Mouse (Mus musculus): Measurements from ENCODE around the gene Rbbp8nl. TPM values are rescaled to one million over a fixed set of nuclear protein-coding genes. Genes with fewer than 3 reads are reported as not detected.

Gene Rbbp8nl
- polyA plus RNA-seq (2015; fragmentation: Nextera tagmentation; extraction: Ambion mirVana), result 0.40 TPM in 1 of 2 replicates, not detected in the other

- no peak for ATAC-seq (ENCODE audit: low FRiP score)
- WGBS, result 61% methylated on average over 16 of the region's 16 CpGs
- no peak within 1 kb of the TSS for H3K27ac ChIP-seq (replicated peaks)
- H3K9me3 ChIP-seq (replicated peaks), result no peaks in the 10 kb centered on the region
- no peaks in the 10 kb centered on the region for H3K4me1 ChIP-seq
- H3K4me3 ChIP-seq (replicated peaks), result no peak within 1 kb of the TSS
- H3K4me2 ChIP-seq, result no peak within 1 kb of the TSS
- H3K36me3 ChIP-seq, result no peaks in the 10 kb centered on the region
- H3K27me3 ChIP-seq (replicated peaks), result no peaks in the 10 kb centered on the region
- no peak within 1 kb of the TSS for H3K9ac ChIP-seq (replicated peaks)
These were observed at the start of gene Rbbp8nl for GRCm38 (mm10) chr2:180289440-180290108. Rbbp8nl (minus strand) TSS chr2:180289879.

- peaks cover 16% of the 10 kb centered on the region for H3K4me1 ChIP-seq
- peak within 1 kb of the TSS; percentile 51 for H3K4me2 ChIP-seq
- peak within 1 kb of the TSS; percentile 25 for H3K4me3 ChIP-seq (replicated peaks)
- under 1% methylated on average over 33 of the region's 33 CpGs for WGBS
- H3K9me3 ChIP-seq (replicated peaks), result no peaks in the 10 kb centered on the region
- H3K27me3 ChIP-seq (replicated peaks), result peaks cover 79% of the 10 kb centered on the region
- ATAC-seq (ENCODE audit: low FRiP score), result peak; percentile 28; the same call in 1 of the 2 replicates
- H3K36me3 ChIP-seq, result no peaks in the 10 kb centered on the region
- no peak within 1 kb of the TSS for H3K9ac ChIP-seq (replicated peaks)
- no peak within 1 kb of the TSS for H3K27ac ChIP-seq (replicated peaks)
These were observed 44.9 kb upstream of the Rbbp8nl start, which contains the start of gene Gata5 for GRCm38 (mm10) chr2:180334551-180334986. Gata5 (minus strand) TSS chr2:180334699.

GRCm38 (mm10) chr2:180333778-180334550 is 44.3 kb upstream of the Rbbp8nl start:
- no peak overlapping the region for H3K9ac ChIP-seq (replicated peaks)
- H3K9me3 ChIP-seq (replicated peaks), result no peaks in the 10 kb centered on the region
- H3K27ac ChIP-seq (replicated peaks), result no peak overlapping the region
- H3K27me3 ChIP-seq (replicated peaks), result peaks cover 75% of the 10 kb centered on the region
- under 1% methylated on average over 68 of the region's 69 CpGs for WGBS
- ATAC-seq (ENCODE audit: low FRiP score), result no peak
- H3K4me3 ChIP-seq (replicated peaks), result peak overlapping the region; percentile 25
- H3K4me1 ChIP-seq, result peaks cover 16% of the 10 kb centered on the region
- H3K36me3 ChIP-seq, result no peaks in the 10 kb centered on the region
- peak overlapping the region; percentile 51 for H3K4me2 ChIP-seq

GRCm38 (mm10) chr2:180329466-180329865 is 39.8 kb upstream of the Rbbp8nl start:
- no peak for ATAC-seq (ENCODE audit: low FRiP score)
- no peak overlapping the region for H3K4me3 ChIP-seq (replicated peaks)
- no peaks in the 10 kb centered on the region for H3K9me3 ChIP-seq (replicated peaks)
- no peak overlapping the region for H3K4me2 ChIP-seq
- H3K36me3 ChIP-seq, result no peaks in the 10 kb centered on the region
- H3K27me3 ChIP-seq (replicated peaks), result peaks cover 37% of the 10 kb centered on the region
- peaks cover 10% of the 10 kb centered on the region for H3K4me1 ChIP-seq
- no peak overlapping the region for H3K27ac ChIP-seq (replicated peaks)
- no peak overlapping the region for H3K9ac ChIP-seq (replicated peaks)
- WGBS, result 94% methylated on average over 1 of the region's 1 CpGs

- ATAC-seq (ENCODE audit: low FRiP score), result no peak
- Histone ChIP-seq H3K4me2 (no peak overlapping the region), H3K36me3 (no peaks in the 10 kb centered on the region), H3K4me1 (no peaks in the 10 kb centered on the region), H3K27ac (replicated peaks) (no peak overlapping the region), H3K9me3 (replicated peaks) (no peaks in the 10 kb centered on the region), H3K4me3 (replicated peaks) (no peak overlapping the region), H3K27me3 (replicated peaks) (no peaks in the 10 kb centered on the region), H3K9ac (replicated peaks) (no peak overlapping the region)
- WGBS, result 41% methylated on average over 14 of the region's 14 CpGs
These were observed 33.1 kb upstream of the Rbbp8nl start for GRCm38 (mm10) chr2:180322674-180323355.

- Histone ChIP-seq H3K36me3 (no peaks in the 10 kb centered on the region), H3K4me1 (no peaks in the 10 kb centered on the region)
These were observed 30.5 kb upstream of the Rbbp8nl start for GRCm38 (mm10) chr2:180320216-180320615.

GRCm38 (mm10) chr2:180317591-180317990 is 27.9 kb upstream of the Rbbp8nl start:
- Histone ChIP-seq H3K27ac (replicated peaks) (no peak overlapping the region), H3K4me3 (replicated peaks) (no peak overlapping the region), H3K4me2 (no peak overlapping the region), H3K4me1 (no peaks in the 10 kb centered on the region), H3K27me3 (replicated peaks) (no peaks in the 10 kb centered on the region), H3K9ac (replicated peaks) (no peak overlapping the region), H3K9me3 (replicated peaks) (no peaks in the 10 kb centered on the region), H3K36me3 (no peaks in the 10 kb centered on the region)
- ATAC-seq (ENCODE audit: low FRiP score), result no peak
- 77% methylated on average over 7 of the region's 7 CpGs for WGBS

More at GRCm38 (mm10) chr2:180320216-180320615, 30.5 kb upstream of the Rbbp8nl start:
- Histone ChIP-seq H3K9ac (replicated peaks) (no peak overlapping the region), H3K4me2 (no peak overlapping the region), H3K4me3 (replicated peaks) (no peak overlapping the region), H3K27me3 (replicated peaks) (no peaks in the 10 kb centered on the region), H3K9me3 (replicated peaks) (no peaks in the 10 kb centered on the region), H3K27ac (replicated peaks) (no peak overlapping the region)
- 68% methylated on average over 4 of the region's 4 CpGs for WGBS
- ATAC-seq (ENCODE audit: low FRiP score), result no peak

DNA sequence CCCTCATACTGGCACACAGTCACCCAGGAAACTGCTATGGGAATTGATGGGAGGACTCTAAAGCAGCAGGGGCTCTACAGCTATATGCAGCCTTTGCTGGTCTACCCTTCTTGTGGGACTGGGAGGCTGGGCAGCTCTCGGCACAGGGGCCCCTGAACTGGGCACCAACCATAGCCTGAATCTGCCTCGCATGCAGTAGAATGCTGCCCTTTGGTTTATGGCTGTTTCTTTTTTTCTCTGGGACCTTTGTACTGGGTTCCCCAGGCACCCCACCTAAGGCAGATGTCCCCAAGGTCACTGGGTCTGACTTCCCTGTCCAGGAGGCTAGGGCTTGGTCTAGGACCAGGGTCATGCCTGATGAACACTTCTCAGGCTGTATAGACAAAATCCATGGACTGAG is 24.6 kb upstream of the Rbbp8nl start:
- H3K9me3 ChIP-seq (replicated peaks), result no peaks in the 10 kb centered on the region
- no peaks in the 10 kb centered on the region for H3K27me3 ChIP-seq (replicated peaks)
- no peak overlapping the region for H3K4me2 ChIP-seq
- WGBS, result 79% methylated on average over 2 of the region's 2 CpGs
- no peak for ATAC-seq (ENCODE audit: low FRiP score)
- no peaks in the 10 kb centered on the region for H3K4me1 ChIP-seq
- no peaks in the 10 kb centered on the region for H3K36me3 ChIP-seq
- no peak overlapping the region for H3K27ac ChIP-seq (replicated peaks)
- no peak overlapping the region for H3K9ac ChIP-seq (replicated peaks)
- no peak overlapping the region for H3K4me3 ChIP-seq (replicated peaks)

DNA sequence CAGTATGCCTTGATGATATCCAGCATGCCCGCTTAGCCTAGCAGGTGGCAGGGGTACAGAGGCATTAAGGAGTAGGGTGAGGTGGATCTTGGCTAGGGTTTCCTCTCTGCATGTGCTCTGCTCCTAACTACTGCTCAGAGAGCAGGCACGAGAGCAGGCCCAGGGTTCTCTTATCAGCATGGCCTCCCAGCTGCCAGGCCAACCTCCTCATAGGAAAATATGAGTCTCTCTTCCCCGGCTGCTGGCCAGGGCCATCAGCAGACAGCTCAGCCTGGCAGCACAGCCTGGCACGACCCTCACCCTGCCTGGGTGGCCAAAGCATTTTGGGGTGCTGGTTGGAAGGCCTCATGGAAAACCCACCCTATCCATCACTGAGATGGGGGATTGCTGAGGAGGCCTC is 21.5 kb upstream of the Rbbp8nl start:
- H3K9me3 ChIP-seq (replicated peaks), result no peaks in the 10 kb centered on the region
- no peak overlapping the region for H3K4me2 ChIP-seq
- H3K27ac ChIP-seq (replicated peaks), result no peak overlapping the region
- no peak overlapping the region for H3K9ac ChIP-seq (replicated peaks)
- no peaks in the 10 kb centered on the region for H3K4me1 ChIP-seq
- WGBS, result 78% methylated on average over 4 of the region's 4 CpGs
- no peak overlapping the region for H3K4me3 ChIP-seq (replicated peaks)
- H3K36me3 ChIP-seq, result no peaks in the 10 kb centered on the region
- no peaks in the 10 kb centered on the region for H3K27me3 ChIP-seq (replicated peaks)
- ATAC-seq (ENCODE audit: low FRiP score), result no peak

GRCm38 (mm10) chr2:180307680-180308079 is 18.0 kb upstream of the Rbbp8nl start:
- Histone ChIP-seq H3K36me3 (no peaks in the 10 kb centered on the region), H3K9ac (replicated peaks) (no peak overlapping the region), H3K4me3 (replicated peaks) (no peak overlapping the region), H3K27me3 (replicated peaks) (no peaks in the 10 kb centered on the region), H3K9me3 (replicated peaks) (no peaks in the 10 kb centered on the region), H3K4me1 (no peaks in the 10 kb centered on the region), H3K27ac (replicated peaks) (no peak overlapping the region), H3K4me2 (no peak overlapping the region)
- WGBS, result 60% methylated on average over 2 of the region's 2 CpGs
- no peak for ATAC-seq (ENCODE audit: low FRiP score)

- H3K27me3 ChIP-seq (replicated peaks), result no peaks in the 10 kb centered on the region
- 87% methylated on average over 8 of the region's 8 CpGs for WGBS
- ATAC-seq (ENCODE audit: low FRiP score), result no peak
These were observed 16.9 kb upstream of the Rbbp8nl start for GRCm38 (mm10) chr2:180306423-180307168.

More at GRCm38 (mm10) chr2:180306423-180307168, 16.9 kb upstream of the Rbbp8nl start:
- Histone ChIP-seq H3K4me3 (replicated peaks) (no peak overlapping the region), H3K27ac (replicated peaks) (no peak overlapping the region), H3K9ac (replicated peaks) (no peak overlapping the region), H3K4me2 (no peak overlapping the region), H3K9me3 (replicated peaks) (no peaks in the 10 kb centered on the region), H3K36me3 (no peaks in the 10 kb centered on the region), H3K4me1 (no peaks in the 10 kb centered on the region)

Data from neural tube, embryonic 15.5 days (tissue).